Mouse (Mus musculus): ENCODE results near the gene Bet1l.
A peak's percentile ranks its signal among the peaks of the same experiment; 100 is the strongest.

Bet1l gene

DNA sequence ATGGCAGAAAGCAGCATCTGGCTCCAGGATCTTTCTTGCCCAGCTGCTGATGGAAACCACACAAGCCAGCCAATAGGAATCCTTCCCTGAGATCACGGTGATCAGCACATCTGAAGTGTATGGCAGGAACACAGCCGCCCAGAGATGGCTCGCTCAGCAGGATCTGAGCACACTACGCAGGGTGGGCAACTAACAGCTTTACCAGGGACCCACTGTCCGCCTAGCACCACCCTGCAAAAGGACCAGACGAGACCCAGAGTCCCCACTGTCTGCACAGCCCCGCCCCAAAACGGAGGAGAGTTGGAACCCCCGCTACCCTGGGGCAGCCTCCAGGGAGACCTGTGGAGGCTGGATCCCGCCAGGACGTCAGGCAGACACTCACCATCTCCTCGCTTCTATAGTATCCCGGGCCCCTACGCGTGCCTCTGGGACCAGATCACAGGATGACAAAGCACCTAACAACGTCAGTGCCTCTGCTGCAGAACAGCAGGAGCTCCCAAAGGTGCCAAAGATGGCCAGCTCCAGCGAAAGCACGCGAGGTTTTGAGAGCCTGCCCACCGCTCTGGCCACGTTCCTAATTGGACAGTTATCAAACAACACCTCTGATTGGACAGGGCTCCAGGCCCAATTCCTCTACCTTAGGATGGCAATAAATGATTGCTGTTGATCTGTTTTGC lies 35.6 kb downstream of the Bet1l start, which contains the start of gene Zfp941:
TSS of gene Zfp941 (minus strand) at position 526 of the 677 bp plus-strand sequence.
- TF ChIP-seq GATA4 (IDR thresholded peaks at IDR 0.05; ENCODE audit: insufficient replicate concordance, low read length), result no peak

DNA sequence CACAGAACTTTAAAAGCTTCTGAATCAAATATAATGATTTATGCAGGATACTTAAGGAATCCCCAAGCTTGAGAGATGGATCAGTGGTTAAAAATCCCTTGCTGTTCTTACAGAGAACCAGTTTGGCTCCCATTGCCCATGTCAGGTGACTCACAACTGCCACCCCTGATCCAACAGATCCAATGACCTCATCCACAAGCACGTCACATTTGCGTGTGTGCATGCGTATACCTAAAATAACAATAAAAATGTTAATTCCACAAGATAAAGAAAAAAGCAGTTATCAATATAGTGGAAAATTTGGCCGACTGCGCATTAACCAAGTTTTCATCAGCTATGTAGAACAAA lies 36.1 kb downstream of the Bet1l start:
- no peak for TF ChIP-seq GATA4 (IDR thresholded peaks at IDR 0.05; ENCODE audit: insufficient replicate concordance, low read length)

DNA sequence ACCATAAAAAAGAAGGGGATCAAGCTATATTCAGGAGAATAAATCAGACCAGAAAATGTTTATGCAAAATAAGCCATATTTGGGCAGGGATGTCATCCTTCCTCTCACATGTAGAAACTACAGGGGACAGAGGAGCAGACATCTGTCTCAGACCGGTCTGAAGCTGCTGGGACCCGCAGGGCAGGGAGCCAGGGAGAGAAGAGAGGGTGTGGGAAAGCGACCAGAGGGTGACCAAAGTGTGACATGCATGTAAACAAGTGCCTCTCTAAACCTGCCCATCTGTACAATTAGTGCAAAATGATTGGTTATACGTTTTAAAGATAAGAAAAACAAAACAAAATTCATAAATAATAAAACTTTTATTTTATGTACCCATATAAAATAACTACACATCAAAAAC lies 37.2 kb downstream of the Bet1l start:
- TF ChIP-seq GATA4 (IDR thresholded peaks at IDR 0.05; ENCODE audit: insufficient replicate concordance, low read length), result no peak

DNA sequence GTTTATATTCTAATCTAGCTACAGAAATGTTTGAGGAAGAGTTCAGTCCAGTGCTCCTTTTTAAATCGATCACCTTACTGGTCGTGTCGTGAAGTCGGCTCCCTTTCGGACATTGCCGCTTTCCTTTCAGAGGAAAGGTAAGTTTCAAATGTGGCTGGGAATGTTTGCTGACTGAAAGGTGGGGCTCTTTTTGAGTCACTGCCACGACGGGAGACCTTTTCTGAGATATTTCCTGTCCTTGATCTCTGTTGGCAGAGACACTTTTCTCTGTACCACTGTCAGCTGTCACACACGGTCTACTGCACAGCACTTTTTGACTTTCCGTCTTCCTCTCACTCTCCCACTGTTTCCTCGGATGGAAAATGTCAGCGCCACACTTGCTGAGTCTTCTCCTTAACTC lies 44.5 kb downstream of the Bet1l start:
- TF ChIP-seq GATA4 (IDR thresholded peaks at IDR 0.05; ENCODE audit: insufficient replicate concordance, low read length), result no peak

DNA sequence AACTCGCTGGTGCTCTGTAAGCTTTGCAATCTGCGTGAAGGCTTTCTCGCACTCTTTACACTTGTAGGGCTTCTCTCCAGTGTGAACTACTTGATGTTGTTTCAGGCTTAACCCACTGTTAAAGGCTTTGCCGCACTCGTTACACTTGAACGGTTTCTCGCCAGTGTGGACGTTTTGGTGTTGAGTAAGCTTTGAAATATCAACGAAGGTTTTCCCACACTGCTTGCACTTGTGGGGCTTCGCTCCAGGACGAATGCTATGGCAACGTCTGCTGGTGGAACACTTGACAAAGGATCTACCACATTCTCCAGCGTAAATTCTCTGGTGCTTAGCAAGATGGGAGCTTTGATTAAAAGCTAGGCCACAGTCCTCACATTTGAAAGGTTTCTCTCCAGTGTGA lies 45.7 kb downstream of the Bet1l start:
- no peak for TF ChIP-seq GATA4 (IDR thresholded peaks at IDR 0.05; ENCODE audit: insufficient replicate concordance, low read length)

DNA sequence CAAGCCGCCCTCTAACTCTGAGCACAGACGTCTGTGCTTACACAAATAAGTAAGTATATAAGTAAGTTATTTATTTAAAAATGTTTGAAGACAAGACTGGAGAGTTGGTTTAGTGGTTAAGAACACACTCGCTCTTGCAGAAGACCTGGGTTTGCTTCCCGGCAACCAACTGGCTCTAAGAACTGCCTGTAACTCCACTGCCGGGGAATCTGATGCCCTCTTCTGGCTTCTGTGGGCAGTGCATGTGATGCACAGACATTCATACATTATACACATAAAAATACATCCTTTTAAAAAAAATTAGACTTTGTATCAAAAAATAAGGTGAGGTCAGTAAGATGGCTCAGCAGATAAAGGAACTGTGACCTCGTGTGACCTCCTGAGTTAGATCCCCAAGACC lies 46.9 kb downstream of the Bet1l start:
- no peak for TF ChIP-seq GATA4 (IDR thresholded peaks at IDR 0.05; ENCODE audit: insufficient replicate concordance, low read length)

DNA sequence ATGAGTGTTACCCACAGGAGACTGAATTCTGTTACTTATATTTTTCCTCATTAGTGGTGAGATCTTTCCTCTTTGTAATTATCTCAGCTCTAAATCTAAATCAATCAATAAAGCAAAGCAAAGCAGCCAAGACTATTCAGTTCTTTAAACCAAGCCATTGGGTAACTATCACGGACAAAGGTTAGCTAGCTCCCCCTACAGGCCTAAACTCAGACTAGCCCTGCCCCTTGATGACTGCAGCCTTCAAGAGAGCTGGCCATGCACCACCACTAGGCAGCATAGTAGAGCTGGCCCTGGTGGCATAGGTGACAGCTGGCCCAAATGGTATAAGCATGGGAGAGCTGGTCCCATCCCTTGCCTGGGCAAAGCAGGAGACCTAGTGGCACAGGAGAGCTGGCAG lies 51.7 kb downstream of the Bet1l start:
- TF ChIP-seq GATA4 (IDR thresholded peaks at IDR 0.05; ENCODE audit: insufficient replicate concordance, low read length), result peak; percentile 64; the same call in 1 of the 2 replicates

All from liver, adult (tissue).